Mouse (Mus musculus) liver, embryonic 18 days (tissue): Measurements from ENCODE around the gene Armc9. TPM values are rescaled to one million over a fixed set of nuclear protein-coding genes. Genes with fewer than 3 reads are reported as not detected.

Experiments
- polyA plus RNA-seq: library from polyadenylated mRNA; depleted of rRNA; stranded (reverse); fragments of >200 nt; gene quantifications from 2 replicates; pipeline ENCODE4 v1.2.3, GENCODE M21; 2012; rRNA removed

The Armc9 gene
- 3.9 and 4.5 TPM in 2 replicates for polyA plus RNA-seq

DNA sequence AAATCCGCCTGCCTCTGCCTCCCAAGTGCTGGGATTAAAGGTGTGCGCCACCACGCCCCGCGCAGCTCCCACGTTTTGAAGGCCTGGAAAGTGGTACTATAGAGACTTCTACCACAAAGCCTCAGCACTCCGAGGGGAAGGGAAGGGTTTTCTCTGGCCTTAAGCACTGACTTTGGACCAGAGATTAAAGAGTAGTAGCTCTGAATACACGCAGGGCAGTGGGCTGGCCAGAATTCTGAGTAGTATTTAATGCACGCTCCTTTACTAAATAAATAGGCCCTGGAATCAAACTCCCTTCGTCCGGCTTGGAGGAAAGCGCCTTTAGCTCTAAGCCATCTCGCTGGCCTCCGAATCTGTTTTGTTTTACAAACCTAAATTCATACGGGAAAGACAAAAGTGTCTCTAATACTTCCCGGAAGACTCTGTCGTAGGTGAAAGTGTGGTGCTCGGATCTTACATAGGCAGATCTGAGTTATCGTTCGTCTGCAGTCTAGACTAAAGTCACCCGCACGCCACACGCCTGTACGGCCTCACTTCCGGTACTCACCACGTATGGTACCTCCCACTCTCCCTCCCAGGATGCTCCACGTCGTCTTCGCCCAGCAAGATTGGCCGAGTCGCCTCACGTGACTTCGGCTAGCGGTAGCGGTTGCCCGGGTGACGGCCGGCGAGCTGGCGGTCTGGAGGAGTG lies at the start of gene Armc9:
TSS of gene Armc9 (plus strand) at position 648 of the 691 bp plus-strand sequence.

DNA sequence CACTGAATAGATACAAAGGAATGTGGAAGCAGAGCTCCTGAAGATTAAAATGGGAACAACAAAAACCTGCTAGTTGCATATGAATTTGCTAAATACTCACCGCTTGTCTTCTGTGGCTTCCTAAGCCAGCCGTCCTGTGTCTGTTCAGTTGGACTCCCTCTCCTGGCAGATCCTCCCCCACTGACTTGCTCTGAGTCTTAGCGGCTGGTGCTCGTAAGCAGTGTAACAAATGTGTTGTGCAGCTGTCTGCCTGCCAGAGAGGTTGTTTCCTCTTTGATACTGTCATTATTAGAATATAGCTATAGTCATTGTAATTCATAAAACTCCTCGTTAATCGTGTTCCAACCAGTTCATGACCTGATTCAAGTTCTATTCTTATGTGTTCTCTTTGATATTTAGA lies 42.8 kb upstream of the Armc9 start, which contains the start of gene Htr2b:
TSS of gene Htr2b (minus strand) at position 192 of the 400 bp plus-strand sequence.

DNA sequence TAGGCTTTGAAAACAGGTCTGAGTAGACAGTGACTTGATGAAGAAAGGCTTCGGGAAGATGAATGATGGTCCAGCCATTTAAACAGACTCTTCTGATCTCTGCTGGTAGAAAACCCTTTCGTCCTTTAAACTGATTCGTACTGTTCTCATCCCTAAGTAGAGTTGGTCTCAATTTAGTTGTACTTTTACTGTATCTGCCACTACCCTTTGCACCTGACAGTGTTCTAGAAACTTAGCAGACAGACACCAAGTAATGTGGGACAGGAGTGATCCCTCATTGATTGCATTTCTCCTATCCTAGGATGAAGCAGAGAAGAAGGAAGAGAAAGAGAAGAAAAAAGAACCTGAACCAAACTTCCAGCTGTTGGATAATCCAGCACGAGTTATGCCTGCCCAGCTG lies 21.2 kb upstream of the Armc9 start, which contains the start of gene Gm21972:
TSS of gene Gm21972 (plus strand) at position 301 of the 400 bp plus-strand sequence.

DNA sequence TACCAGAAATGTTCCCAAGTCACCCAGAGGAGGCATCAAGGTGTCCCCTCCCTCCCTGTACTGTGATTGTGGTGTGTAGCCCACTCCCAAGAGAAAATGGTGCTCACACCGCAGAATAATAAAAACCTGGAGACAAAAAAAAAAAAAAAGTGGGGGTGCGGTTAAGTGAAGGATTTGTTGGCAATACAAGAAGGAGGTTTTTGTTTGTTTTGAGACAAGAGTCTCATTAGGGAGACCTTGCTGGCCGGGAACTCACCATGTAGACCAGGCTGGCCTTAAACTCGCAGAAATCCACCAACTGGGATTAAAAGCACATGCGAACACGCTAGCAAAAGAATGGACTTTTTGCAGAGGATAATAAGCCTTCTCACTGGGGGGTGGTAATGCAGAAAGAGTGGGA lies 148.0 kb downstream of the Armc9 start, which contains the start of gene B3gnt7:
TSS of gene B3gnt7 (plus strand) at position 301 of the 400 bp plus-strand sequence.

Other genes starting within 250 kb of the Armc9 start
- 0.14 and 0.16 TPM in 2 replicates for gene 4933407L21Rik, start 226.3 kb upstream of the Armc9 start, polyA plus RNA-seq
- gene Gpr55, start 193.8 kb upstream of the Armc9 start, polyA plus RNA-seq, result 0.12 and 0.13 TPM in 2 replicates
- 0.08 and 0.19 TPM in 2 replicates for gene Spata3, start 138.0 kb upstream of the Armc9 start, polyA plus RNA-seq
- 18.0 and 18.1 TPM in 2 replicates for gene 2810459M11Rik, start 108.9 kb upstream of the Armc9 start, polyA plus RNA-seq
- gene Psmd1, start 90.4 kb upstream of the Armc9 start, polyA plus RNA-seq, result 32.3 and 36.9 TPM in 2 replicates
- gene Htr2b, start 42.8 kb upstream of the Armc9 start, polyA plus RNA-seq, result 0.02 TPM in 1 of 2 replicates, not detected in the other
- gene Gm21972, start 21.1 kb upstream of the Armc9 start, polyA plus RNA-seq, result 0.22 TPM in 1 of 2 replicates, not detected in the other
- gene B3gnt7, start 148.1 kb downstream of the Armc9 start, polyA plus RNA-seq, result 0.60 and 0.89 TPM in 2 replicates
- 85.7 and 114 TPM in 2 replicates for gene Ncl, start 204.6 kb downstream of the Armc9 start, polyA plus RNA-seq